Mouse (Mus musculus) brain, adult 2 months (tissue): Measurements from ENCODE around the gene B230104I21Rik.

ENCODE experiments used
- DNase-seq: peaks from one replicate; pipeline ENCODE4 v3.0.0; 2011; ENCODE audit warnings: low read depth, low spot score

Gene B230104I21Rik

DNA sequence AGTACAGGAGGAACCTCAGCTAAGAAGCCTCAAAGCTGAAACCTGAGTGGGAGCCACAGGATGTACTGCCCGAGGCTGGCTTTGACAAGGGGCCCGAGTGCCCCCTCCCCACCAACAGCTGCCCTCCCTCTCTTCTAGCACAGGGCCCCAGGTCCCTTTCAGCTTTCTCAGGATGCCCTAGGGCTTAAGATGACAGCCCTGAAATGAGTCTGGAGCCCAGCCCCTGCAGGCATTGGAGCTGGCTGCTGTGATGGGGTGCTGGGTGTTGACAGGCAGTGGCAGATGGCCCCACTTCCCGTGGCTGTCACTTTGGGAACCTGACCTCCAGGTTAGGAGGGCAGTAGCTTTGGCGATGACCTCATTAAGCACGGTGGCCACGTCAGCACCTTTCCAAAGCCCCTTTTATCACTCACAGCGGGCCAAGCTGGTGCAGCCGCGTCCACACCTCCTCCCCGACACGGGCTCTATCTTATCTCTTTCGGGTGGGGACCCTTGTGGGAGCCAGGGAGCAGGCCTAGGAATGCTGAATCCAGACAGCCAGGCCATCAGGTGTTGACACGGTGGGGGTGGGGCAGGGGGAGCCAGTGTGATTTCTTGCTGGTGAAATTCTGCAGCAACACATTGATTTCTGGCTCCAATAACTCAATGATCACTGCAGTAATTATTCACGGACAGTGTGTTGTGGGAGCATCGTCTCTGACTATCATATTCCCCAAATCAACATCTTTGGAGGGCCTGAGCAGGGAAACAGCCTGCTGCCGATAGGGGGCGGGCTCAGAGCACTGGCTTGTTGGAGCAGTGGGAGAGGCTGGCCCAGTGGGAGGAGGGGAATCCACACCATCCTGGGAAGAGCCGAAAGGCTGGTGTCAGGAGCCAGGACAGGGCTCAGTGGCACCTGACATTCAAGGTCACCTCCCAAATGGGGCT lies 57.5 kb downstream of the B230104I21Rik start:
- no peak for DNase-seq

- DNase-seq: no peak
Measured at GRCm38 (mm10) chr4:154394123-154394722, 58.3 kb downstream of the B230104I21Rik start.

DNA sequence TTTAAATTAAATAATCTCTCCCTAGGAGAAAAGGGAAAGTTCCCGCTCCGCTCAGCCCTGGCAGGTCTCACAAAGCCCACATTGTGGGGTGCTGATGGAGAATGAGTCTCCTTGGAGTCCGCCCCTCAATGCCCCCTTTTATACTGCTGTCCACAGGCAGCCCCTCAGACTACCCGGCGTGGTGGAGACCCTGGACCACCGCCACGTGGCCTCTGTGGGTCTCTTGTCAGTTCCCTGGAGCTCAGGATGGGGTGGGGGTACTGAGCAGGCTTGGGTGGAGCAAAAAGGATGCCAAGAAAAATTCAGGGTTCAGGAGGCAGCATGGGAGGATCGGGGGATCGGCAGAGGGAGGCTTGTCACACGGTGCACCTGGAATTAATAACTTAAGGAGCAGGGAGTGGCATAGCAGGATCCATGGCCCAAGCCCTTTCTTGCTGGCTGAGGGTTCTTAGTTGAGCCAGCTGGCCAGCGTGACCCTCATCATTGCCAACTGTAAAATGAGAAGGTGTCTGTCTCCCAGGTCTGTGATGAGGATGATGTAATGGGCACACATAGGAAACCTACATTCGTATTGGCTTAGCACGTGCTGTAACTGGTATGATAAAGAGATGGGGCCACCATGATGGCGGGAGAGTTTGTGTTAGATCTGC lies 60.9 kb downstream of the B230104I21Rik start:
- DNase-seq: no peak
